Mouse (Mus musculus) lung, embryonic 14.5 days (tissue): ENCODE data around the gene Anapc16. TPM values are rescaled to one million over a fixed set of nuclear protein-coding genes. Genes with fewer than 3 reads are reported as not detected.

Source experiments
- ATAC-seq: fragments of 200-750 bp; cut with Nextera tagmentation; 2 replicates; pipeline ENCODE4 v1.8.0; 2017; ENCODE audit warnings: mild to moderate bottlenecking, moderate TSS enrichment, moderate library complexity; ENCODE audit not compliant: insufficient read depth
- DNase-seq: peaks from one replicate; pipeline ENCODE4 v3.0.0-alpha.2; 2015
- H3K27ac ChIP-seq: fragments of 300-500 bp; sonication (generic); 2 replicates; pipeline ENCODE4 v1.5.1; 2014; ENCODE audit warnings: low read depth, mild to moderate bottlenecking, moderate library complexity
- H3K27me3 ChIP-seq: fragments of 300-500 bp; sonication (generic); 2 replicates; pipeline ENCODE4 v1.6.1; 2014; ENCODE audit warnings: low read length, control low read depth; ENCODE audit not compliant: insufficient read depth
- H3K36me3 ChIP-seq: fragments of 300-500 bp; sonication (generic); 2 replicates; pipeline ENCODE4 v1.6.1; 2014; ENCODE audit warnings: control low read depth; ENCODE audit not compliant: insufficient read depth
- H3K4me1 ChIP-seq: fragments of 300-500 bp; sonication (generic); 2 replicates; pipeline ENCODE4 v1.6.1; 2014; ENCODE audit warnings: antibody characterized with exemption, control low read depth; ENCODE audit not compliant: insufficient read depth
- H3K4me2 ChIP-seq: fragments of 300-500 bp; sonication (generic); 2 replicates; pipeline ENCODE4 v1.6.1; 2014; ENCODE audit warnings: mild to moderate bottlenecking
- H3K4me3 ChIP-seq: fragments of 300-500 bp; sonication (generic); 2 replicates; pipeline ENCODE4 v1.5.1; 2014; ENCODE audit warnings: low read depth, low read length
- H3K9ac ChIP-seq: fragments of 300-500 bp; sonication (generic); 2 replicates; pipeline ENCODE4 v1.6.1; 2014
- H3K9me3 ChIP-seq: fragments of 300-500 bp; sonication (generic); 2 replicates; pipeline ENCODE4 v1.6.1; 2016; ENCODE audit warnings: low read depth, low read length, control low read depth
- CTCF ChIP-seq: IDR thresholded peaks from 2 replicates; pipeline ENCODE4 v1.5.1; 2016; ENCODE audit warnings: antibody characterized with exemption, low read depth
- WGBS: fragments of 180-500 bp; shearing (Covaris S2); extraction: QIAGEN DNeasy Blood & Tissue Kit; methylation state at CpG from one replicate; pipeline ENCODE4 v1.1.7; 2014; 5-methylcytosine and 5-hydroxymethylcytosine counted together
- polyA plus RNA-seq: library from polyadenylated mRNA; unstranded; fragments of >200 nt; fragmentation: Nextera tagmentation; extraction: Ambion mirVana; gene quantifications from 2 replicates; pipeline ENCODE4 v1.2.1, GENCODE M21; 2014

Anapc16 gene
- polyA plus RNA-seq, 1 experiment from 2014 or later = 108 TPM

DNA sequence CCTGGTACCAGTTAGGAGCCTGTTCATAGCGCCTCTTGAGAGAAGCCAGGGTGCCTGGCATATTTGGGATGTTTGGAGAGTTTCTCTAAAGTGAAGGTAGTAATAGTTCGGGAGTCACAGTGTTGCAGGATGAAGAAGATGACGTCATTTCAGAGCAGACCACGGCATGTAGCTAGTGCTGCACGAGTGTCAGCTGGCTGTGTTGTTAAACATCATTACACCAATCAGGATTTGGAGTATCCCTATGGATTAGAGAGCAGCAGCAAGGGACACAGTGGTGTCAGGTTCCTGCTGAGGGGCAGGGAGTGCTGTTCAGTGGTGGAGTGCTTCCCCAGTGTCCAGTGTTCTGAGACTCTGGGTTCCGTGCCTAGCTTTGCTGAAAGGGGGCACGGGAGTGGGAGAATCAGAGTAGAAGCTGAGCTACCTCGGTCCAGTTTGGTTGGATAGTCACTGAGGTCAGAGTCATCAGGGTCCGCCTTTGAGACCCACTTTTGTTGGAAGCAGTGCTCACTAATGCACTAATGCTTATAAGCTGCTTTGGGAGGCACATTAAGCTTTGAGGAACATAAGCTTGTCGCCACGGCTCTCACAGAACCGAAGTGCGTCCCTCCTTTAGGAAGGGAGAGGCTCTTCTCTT lies 23.9 kb upstream of the Anapc16 start:
- Histone ChIP-seq H3K36me3 (no peaks in the 10 kb centered on the region), H3K4me2 (no peak overlapping the region), H3K27me3 (no peaks in the 10 kb centered on the region), H3K4me3 (no peak overlapping the region), H3K9me3 (no peaks in the 10 kb centered on the region), H3K4me1 (no peaks in the 10 kb centered on the region), H3K27ac (no peak overlapping the region), H3K9ac (no peak overlapping the region)
- DNase-seq (no peak), ATAC-seq (peak; percentile 52; the same call in 1 of the 2 replicates)
- 48% methylated on average over 13 of the region's 13 CpGs for WGBS
- no peak for TF ChIP-seq CTCF

DNA sequence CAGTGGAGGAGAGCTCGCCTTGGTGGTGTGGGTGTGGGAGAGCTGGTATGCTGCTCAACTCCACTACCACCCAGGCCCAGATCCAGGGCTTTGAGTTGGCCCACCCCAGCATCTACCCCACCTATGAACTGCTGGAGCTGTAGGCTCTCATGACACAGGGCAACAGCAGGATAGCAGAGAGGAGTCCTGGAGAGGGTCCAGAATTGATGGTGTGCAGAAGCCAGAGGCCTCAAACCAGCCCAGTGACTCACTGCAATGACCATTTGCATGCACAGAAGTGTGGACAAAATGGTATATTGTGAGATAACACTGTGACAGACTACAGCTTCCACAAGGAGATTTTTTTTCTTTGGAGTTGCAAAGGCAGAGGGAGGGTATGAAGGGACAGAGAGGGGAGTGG lies 20.8 kb upstream of the Anapc16 start:
- Histone ChIP-seq H3K9me3 (no peaks in the 10 kb centered on the region), H3K4me1 (no peaks in the 10 kb centered on the region), H3K27ac (no peak overlapping the region), H3K4me2 (no peak overlapping the region), H3K4me3 (no peak overlapping the region), H3K9ac (no peak overlapping the region), H3K27me3 (no peaks in the 10 kb centered on the region), H3K36me3 (no peaks in the 10 kb centered on the region)
- ATAC-seq (no peak), DNase-seq (no peak)
- 59% methylated on average over 1 of the region's 1 CpGs for WGBS
- TF ChIP-seq CTCF = no peak

DNA sequence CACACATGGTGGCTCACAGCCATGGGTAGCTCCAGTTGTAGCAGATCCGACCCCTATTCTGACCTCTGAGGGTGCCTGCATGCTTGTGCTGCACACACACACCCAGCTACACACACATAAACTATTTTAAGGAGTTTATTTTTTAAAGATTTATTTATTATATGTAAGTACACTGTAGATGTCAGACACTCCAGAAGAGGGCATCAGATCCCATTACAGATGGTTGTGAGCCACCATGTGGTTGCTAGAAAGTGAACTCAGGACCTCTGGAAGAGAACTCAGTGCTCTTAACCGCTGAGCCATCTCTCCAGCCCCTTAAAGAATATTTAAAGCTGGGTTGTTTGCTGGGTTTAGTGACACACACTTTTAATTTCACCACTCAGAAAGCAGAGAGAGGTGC lies 16.4 kb upstream of the Anapc16 start:
- WGBS = 76% methylated on average over 2 of the region's 2 CpGs
- no peaks in the 10 kb centered on the region for H3K9me3 ChIP-seq
- H3K36me3 ChIP-seq = 0 out of 2 replicates have a peak, but pooled peaks cover 7% of the 10 kb centered on the region
- no peak overlapping the region for H3K4me3 ChIP-seq
- H3K9ac ChIP-seq = no peak overlapping the region
- H3K27me3 ChIP-seq = no peaks in the 10 kb centered on the region
- no peaks in the 10 kb centered on the region for H3K4me1 ChIP-seq
- no peak overlapping the region for H3K4me2 ChIP-seq
- no peak for DNase-seq
- 0 out of 2 replicates have a peak, but pooled peaks have one; percentile 13 for TF ChIP-seq CTCF
- ATAC-seq = no peak
- no peak overlapping the region for H3K27ac ChIP-seq

DNA sequence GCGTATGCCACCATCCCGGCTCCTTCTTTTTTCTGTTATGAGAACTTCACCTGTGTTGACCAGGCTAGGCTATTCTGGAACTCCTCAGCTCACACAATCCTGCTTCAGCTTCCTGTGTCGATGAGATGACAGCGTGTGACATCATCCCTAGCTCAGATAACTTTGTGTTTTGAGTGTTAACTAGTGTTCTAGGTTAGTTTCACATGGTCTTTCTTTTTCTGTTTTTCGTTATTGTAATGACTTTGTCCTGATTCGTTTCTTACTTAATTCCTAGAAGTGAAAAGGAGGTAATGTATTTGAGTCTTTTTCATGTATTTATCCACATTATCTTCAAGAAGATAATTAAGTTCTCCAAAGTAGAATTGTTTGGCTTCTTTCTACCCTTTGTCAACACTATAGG lies 13.3 kb upstream of the Anapc16 start:
- no peak for DNase-seq
- Histone ChIP-seq H3K4me1 (no peaks in the 10 kb centered on the region), H3K4me3 (no peak overlapping the region), H3K4me2 (no peak overlapping the region), H3K27me3 (no peaks in the 10 kb centered on the region), H3K36me3 (peaks cover 20% of the 10 kb centered on the region), H3K27ac (no peak overlapping the region), H3K9ac (no peak overlapping the region), H3K9me3 (no peaks in the 10 kb centered on the region)
- ATAC-seq = no peak
- TF ChIP-seq CTCF = no peak
- 85% methylated on average over 6 of the region's 6 CpGs for WGBS

DNA sequence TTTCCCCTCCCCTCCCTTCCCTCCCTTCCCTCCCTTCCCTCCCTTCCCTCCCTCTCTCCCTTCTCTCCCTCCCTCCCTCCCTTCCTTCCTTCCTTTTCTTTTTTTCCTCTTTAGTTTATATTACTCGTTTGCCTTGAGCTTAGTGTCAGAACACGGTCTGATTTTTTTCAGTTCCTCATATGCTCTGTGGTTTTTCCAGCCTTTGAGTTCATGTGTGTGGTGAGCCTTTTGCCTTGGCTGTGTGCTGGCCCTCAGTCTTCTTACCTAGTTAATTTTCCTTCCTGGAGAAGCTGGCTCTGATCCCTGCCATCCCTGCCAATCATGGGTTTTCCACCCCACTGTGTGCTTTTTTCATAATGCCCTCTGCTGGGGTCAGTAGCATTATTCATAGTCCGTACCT lies 6.2 kb upstream of the Anapc16 start:
- TF ChIP-seq CTCF = no peak
- ATAC-seq (no peak), DNase-seq (no peak)
- Histone ChIP-seq H3K27ac (no peak overlapping the region), H3K9me3 (no peaks in the 10 kb centered on the region), H3K4me1 (no peaks in the 10 kb centered on the region), H3K27me3 (no peaks in the 10 kb centered on the region), H3K9ac (no peak overlapping the region), H3K4me2 (no peak overlapping the region), H3K36me3 (peaks cover 24% of the 10 kb centered on the region), H3K4me3 (no peak overlapping the region)
- WGBS = 44% methylated on average over 3 of the region's 3 CpGs

DNA sequence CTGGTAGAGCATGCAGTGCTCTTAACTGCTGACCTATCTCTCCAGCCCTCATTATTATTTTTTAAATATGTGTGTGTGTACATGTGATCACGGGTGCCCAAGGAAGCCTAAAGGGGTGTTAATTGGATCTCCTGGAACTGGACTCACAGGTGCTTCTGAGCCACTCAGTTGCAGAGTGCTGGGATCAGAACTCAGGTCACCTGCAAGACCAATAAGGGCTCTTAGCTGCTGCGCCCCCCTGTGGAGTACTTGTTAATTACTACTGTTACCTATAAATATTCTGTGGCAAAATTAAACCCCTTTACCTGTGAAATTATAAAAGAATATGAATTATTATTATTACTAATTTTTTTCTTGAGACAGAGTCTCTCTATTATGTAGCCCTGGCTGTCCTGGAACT lies 2.3 kb upstream of the Anapc16 start:
- no peak overlapping the region for H3K27ac ChIP-seq
- peak; percentile 37; the same call in 1 of the 2 replicates for TF ChIP-seq CTCF

DNA sequence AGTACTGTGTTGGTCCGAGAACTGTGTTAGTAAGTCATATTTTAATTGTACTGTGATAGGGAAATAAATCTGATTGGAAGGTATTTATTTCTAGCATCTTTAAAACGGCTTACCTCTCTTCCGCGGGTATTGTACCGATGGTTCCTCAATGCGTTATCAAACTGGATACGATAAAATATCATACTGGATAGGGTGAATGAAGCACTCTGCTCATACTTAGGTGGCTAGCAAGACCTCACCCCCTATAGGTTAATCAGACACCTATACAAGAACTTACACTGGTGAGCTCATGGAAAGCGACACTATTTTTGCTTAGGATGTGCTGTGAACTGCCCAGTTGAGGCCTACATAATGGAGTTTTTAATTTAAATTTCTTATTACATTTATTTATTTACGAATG lies 912 bp upstream of the Anapc16 start:
- ATAC-seq (no peak), DNase-seq (no peak)
- Histone ChIP-seq H3K27ac (peak overlapping the region; percentile 93), H3K4me1 (no peaks in the 10 kb centered on the region), H3K4me3 (peak overlapping the region; percentile 58), H3K9me3 (no peaks in the 10 kb centered on the region), H3K36me3 (peaks cover 12% of the 10 kb centered on the region; the same call in 1 of the 2 replicates), H3K27me3 (no peaks in the 10 kb centered on the region), H3K9ac (peak overlapping the region; percentile 62), H3K4me2 (peak overlapping the region; percentile 76)
- TF ChIP-seq CTCF = no peak
- 70% methylated on average over 9 of the region's 9 CpGs for WGBS

More for the DNA sequence above, 2.3 kb upstream of the Anapc16 start:
- Histone ChIP-seq H3K27me3 (no peaks in the 10 kb centered on the region), H3K4me3 (no peak overlapping the region), H3K36me3 (peaks cover 8% of the 10 kb centered on the region; the same call in 1 of the 2 replicates), H3K4me2 (no peak overlapping the region), H3K4me1 (no peaks in the 10 kb centered on the region), H3K9ac (no peak overlapping the region), H3K9me3 (no peaks in the 10 kb centered on the region)
- ATAC-seq (no peak), DNase-seq (peak; percentile 45)
- WGBS = 52% methylated on average over 2 of the region's 2 CpGs
